Mouse (Mus musculus): ENCODE measurements around the gene Pqlc2. TPM values are rescaled to one million over a fixed set of nuclear protein-coding genes. Genes with fewer than 3 reads are reported as not detected.

The Pqlc2 gene
- polyA plus RNA-seq, 1 experiment: 5.6 TPM

DNA sequence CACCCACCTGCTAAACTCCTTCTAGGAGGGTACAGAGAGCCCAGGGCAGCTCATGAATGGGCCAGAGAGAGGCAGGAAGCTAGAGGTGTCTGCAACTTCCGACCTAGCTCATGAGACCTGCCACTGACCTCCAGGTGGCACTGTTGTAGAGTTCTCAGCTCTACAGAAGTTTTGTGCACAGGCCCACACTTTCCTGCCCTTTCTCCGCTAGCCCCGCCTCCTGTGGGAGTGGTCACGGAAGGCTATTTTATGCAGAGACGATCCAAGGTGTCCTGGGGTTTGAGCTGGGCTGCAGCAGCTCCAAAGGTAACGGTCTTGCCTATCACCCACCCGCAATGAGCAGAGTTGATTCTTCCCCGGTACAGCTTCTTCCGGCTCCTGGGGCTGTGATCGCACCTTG, 20.1 kb upstream of the Pqlc2 start:
- H3K4me3 ChIP-seq: no peak overlapping the region
- H3K4me2 ChIP-seq (ENCODE audit: low read depth): no peak overlapping the region
- H3ac ChIP-seq (ENCODE audit: control insufficient read depth, insufficient read length): no peak overlapping the region
- H3K27me3 ChIP-seq (ENCODE audit: control insufficient read depth, insufficient read depth, insufficient read length): no peaks in the 10 kb centered on the region
- TF ChIP-seq SRF (IDR thresholded peaks at IDR 0.05; ENCODE audit: control insufficient read depth, insufficient read length, low read depth): no peak
- TF ChIP-seq POLR2AphosphoS2 (IDR thresholded peaks at IDR 0.05; ENCODE audit: insufficient read length, low read depth): no peak
- no peak for TF ChIP-seq MYOG (IDR thresholded peaks at IDR 0.05; ENCODE audit: control insufficient read depth in 1 of 3, insufficient read depth in 1 of 3, insufficient read length in 2 of 3, low read depth in 2 of 3)
- TF ChIP-seq POLR2A (IDR thresholded peaks at IDR 0.05; ENCODE audit: insufficient read length, low read depth): no peak
- TF ChIP-seq TCF3 (IDR thresholded peaks at IDR 0.05; ENCODE audit: insufficient read length, low read depth): no peak
- TF ChIP-seq TCF12 (IDR thresholded peaks at IDR 0.05; ENCODE audit: insufficient read depth, poor library complexity, severe bottlenecking): no peak
- TF ChIP-seq CEBPB (IDR thresholded peaks at IDR 0.05; ENCODE audit: insufficient read depth, poor library complexity, severe bottlenecking): no peak
- no peak for TF ChIP-seq E2F4 (IDR thresholded peaks at IDR 0.05; ENCODE audit: insufficient read depth)
- no peak for TF ChIP-seq USF1 (IDR thresholded peaks at IDR 0.05; ENCODE audit: low read depth)
- no peak for TF ChIP-seq MYOD1 (IDR thresholded peaks at IDR 0.05; ENCODE audit: control insufficient read depth in 1 of 3, insufficient read length in 2 of 3, low read depth in 2 of 3)
- no peak for TF ChIP-seq REST (IDR thresholded peaks at IDR 0.05; ENCODE audit: insufficient read depth, insufficient read length)
- TF ChIP-seq MAX (IDR thresholded peaks at IDR 0.05; ENCODE audit: low read depth): no peak
- no peaks in the 10 kb centered on the region for H3K36me3 ChIP-seq (ENCODE audit: control insufficient read depth, insufficient read depth)
- H3K79me2 ChIP-seq (ENCODE audit: control insufficient read depth, insufficient read depth): no peaks in the 10 kb centered on the region

DNA sequence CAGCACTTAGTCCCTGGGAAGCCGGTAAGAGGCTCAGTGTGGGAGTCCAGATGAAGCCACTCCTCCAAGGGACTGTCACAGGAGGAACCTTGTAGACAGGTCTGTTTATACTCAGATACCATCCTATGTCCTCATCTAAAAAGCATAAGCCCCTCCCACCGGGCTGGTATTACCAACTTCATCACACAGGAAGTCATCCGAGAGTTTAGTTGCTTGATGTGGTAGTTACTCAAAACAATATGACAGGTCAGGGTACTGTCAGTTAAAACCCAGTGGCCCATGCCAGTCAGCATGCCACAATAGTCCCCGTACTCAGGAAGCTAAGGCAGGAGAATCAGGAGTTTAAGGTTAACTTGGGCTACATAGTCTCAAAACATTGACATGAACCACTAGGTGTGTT, 9.2 kb upstream of the Pqlc2 start:
- no peak overlapping the region for H3K4me2 ChIP-seq (ENCODE audit: low read depth)
- TF ChIP-seq TCF3 (IDR thresholded peaks at IDR 0.05; ENCODE audit: insufficient read length, low read depth): no peak
- no peak for TF ChIP-seq SRF (IDR thresholded peaks at IDR 0.05; ENCODE audit: control insufficient read depth, insufficient read length, low read depth)
- no peak for TF ChIP-seq TCF12 (IDR thresholded peaks at IDR 0.05; ENCODE audit: insufficient read depth, poor library complexity, severe bottlenecking)
- TF ChIP-seq MAX (IDR thresholded peaks at IDR 0.05; ENCODE audit: low read depth): no peak
- no peak for TF ChIP-seq CEBPB (IDR thresholded peaks at IDR 0.05; ENCODE audit: insufficient read depth, poor library complexity, severe bottlenecking)
- no peak for TF ChIP-seq E2F4 (IDR thresholded peaks at IDR 0.05; ENCODE audit: insufficient read depth)
- no peak for TF ChIP-seq POLR2A (IDR thresholded peaks at IDR 0.05; ENCODE audit: insufficient read length, low read depth)
- no peak for TF ChIP-seq REST (IDR thresholded peaks at IDR 0.05; ENCODE audit: insufficient read depth, insufficient read length)
- no peak for TF ChIP-seq MYOD1 (IDR thresholded peaks at IDR 0.05; ENCODE audit: control insufficient read depth in 1 of 3, insufficient read length in 2 of 3, low read depth in 2 of 3)
- TF ChIP-seq MYOG (IDR thresholded peaks at IDR 0.05; ENCODE audit: control insufficient read depth in 1 of 3, insufficient read depth in 1 of 3, insufficient read length in 2 of 3, low read depth in 2 of 3): no peak
- TF ChIP-seq USF1 (IDR thresholded peaks at IDR 0.05; ENCODE audit: low read depth): no peak
- no peak for TF ChIP-seq POLR2AphosphoS2 (IDR thresholded peaks at IDR 0.05; ENCODE audit: insufficient read length, low read depth)
- H3ac ChIP-seq (ENCODE audit: control insufficient read depth, insufficient read length): no peak overlapping the region
- H3K4me3 ChIP-seq: no peak overlapping the region
- no peaks in the 10 kb centered on the region for H3K36me3 ChIP-seq (ENCODE audit: control insufficient read depth, insufficient read depth)
- no peaks in the 10 kb centered on the region for H3K79me2 ChIP-seq (ENCODE audit: control insufficient read depth, insufficient read depth)
- H3K27me3 ChIP-seq (ENCODE audit: control insufficient read depth, insufficient read depth, insufficient read length): no peaks in the 10 kb centered on the region

DNA sequence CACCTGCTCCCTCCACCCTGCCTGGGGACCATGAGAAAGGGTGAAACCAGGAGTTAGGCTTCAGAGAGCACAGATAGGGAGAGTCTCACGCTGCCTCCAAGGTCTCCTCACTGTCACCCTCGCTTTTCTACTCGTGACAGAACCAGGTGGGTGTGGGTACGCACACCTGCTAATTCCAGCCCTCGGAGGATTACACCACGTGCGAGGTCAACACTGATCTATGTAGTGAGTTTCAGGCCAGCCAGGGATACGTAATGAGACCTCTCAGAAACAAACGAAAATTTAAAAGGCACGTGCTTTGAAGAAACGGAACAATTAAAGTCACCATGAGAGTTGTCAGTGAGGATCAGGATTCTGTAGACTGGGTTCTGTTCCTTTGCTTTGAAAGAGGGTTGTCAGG, 7.9 kb upstream of the Pqlc2 start:
- no peaks in the 10 kb centered on the region for H3K79me2 ChIP-seq (ENCODE audit: control insufficient read depth, insufficient read depth)
- no peaks in the 10 kb centered on the region for H3K36me3 ChIP-seq (ENCODE audit: control insufficient read depth, insufficient read depth)
- no peak for TF ChIP-seq POLR2AphosphoS2 (IDR thresholded peaks at IDR 0.05; ENCODE audit: insufficient read length, low read depth)
- no peak for TF ChIP-seq REST (IDR thresholded peaks at IDR 0.05; ENCODE audit: insufficient read depth, insufficient read length)
- no peak for TF ChIP-seq MYOD1 (IDR thresholded peaks at IDR 0.05; ENCODE audit: control insufficient read depth in 1 of 3, insufficient read length in 2 of 3, low read depth in 2 of 3)
- TF ChIP-seq E2F4 (IDR thresholded peaks at IDR 0.05; ENCODE audit: insufficient read depth): no peak
- TF ChIP-seq USF1 (IDR thresholded peaks at IDR 0.05; ENCODE audit: low read depth): no peak
- TF ChIP-seq TCF12 (IDR thresholded peaks at IDR 0.05; ENCODE audit: insufficient read depth, poor library complexity, severe bottlenecking): no peak
- no peak for TF ChIP-seq MYOG (IDR thresholded peaks at IDR 0.05; ENCODE audit: control insufficient read depth in 1 of 3, insufficient read depth in 1 of 3, insufficient read length in 2 of 3, low read depth in 2 of 3)
- no peak for TF ChIP-seq SRF (IDR thresholded peaks at IDR 0.05; ENCODE audit: control insufficient read depth, insufficient read length, low read depth)
- no peak for TF ChIP-seq TCF3 (IDR thresholded peaks at IDR 0.05; ENCODE audit: insufficient read length, low read depth)
- no peaks in the 10 kb centered on the region for H3K27me3 ChIP-seq (ENCODE audit: control insufficient read depth, insufficient read depth, insufficient read length)
- H3K4me2 ChIP-seq (ENCODE audit: low read depth): no peak overlapping the region
- H3K4me3 ChIP-seq: no peak overlapping the region
- no peak overlapping the region for H3ac ChIP-seq (ENCODE audit: control insufficient read depth, insufficient read length)

DNA sequence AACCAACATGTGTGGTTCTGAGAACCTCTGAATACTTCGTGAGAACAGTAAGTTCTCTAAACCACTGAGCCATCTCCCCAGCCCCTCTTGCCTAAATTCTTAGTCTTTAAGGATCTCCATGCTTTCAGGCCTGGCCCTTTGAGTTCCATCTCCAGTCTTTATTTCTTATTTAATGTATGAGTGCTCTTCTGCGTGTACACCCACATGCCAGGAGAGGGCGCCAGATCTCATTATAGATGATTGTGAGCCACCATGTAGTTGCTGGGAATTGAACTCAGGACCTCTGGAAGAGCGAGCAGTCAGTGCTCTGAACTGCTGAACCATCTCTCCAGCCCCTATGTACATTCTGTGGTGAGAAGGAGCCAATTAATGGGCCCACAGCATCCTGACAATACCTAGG, 2.1 kb upstream of the Pqlc2 start:
- H3ac ChIP-seq (ENCODE audit: control insufficient read depth, insufficient read length): no peak overlapping the region
- no peak overlapping the region for H3K4me3 ChIP-seq
- H3K4me2 ChIP-seq (ENCODE audit: low read depth): no peak overlapping the region
- TF ChIP-seq CEBPB (IDR thresholded peaks at IDR 0.05; ENCODE audit: insufficient read depth, poor library complexity, severe bottlenecking) (no peak), MYOG (IDR thresholded peaks at IDR 0.05; ENCODE audit: control insufficient read depth in 1 of 3, insufficient read depth in 1 of 3, insufficient read length in 2 of 3, low read depth in 2 of 3) (no peak)
- no peaks in the 10 kb centered on the region for H3K27me3 ChIP-seq (ENCODE audit: control insufficient read depth, insufficient read depth, insufficient read length)
- H3K79me2 ChIP-seq (ENCODE audit: control insufficient read depth, insufficient read depth): no peaks in the 10 kb centered on the region
- H3K36me3 ChIP-seq (ENCODE audit: control insufficient read depth, insufficient read depth): no peaks in the 10 kb centered on the region

DNA sequence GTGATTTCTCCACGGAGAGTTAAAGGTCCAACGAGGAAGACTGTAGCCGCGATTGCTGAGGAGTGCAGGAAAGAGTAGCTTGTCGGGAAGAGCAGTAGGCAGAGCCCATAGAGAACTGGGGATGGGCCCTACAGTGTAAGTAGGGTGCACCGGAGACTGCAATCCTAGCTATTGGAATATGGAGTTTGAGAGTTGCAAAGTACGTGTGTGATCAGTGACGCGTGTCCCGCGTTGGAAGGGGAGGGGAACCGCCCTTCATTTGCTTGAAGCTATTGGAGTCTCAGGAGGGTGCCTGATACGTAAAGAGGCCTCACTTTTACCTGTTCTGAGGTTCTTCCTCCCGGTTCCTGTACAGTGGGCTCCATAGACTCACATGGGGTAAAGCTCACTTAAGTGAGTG, 1.2 kb upstream of the Pqlc2 start:
- H3ac ChIP-seq (ENCODE audit: control insufficient read depth, insufficient read length): no peak overlapping the region
- peak overlapping the region; percentile 76 for H3K4me2 ChIP-seq (ENCODE audit: low read depth)
- TF ChIP-seq TCF3 (IDR thresholded peaks at IDR 0.05; ENCODE audit: insufficient read length, low read depth): no peak
- no peak for TF ChIP-seq TCF12 (IDR thresholded peaks at IDR 0.05; ENCODE audit: insufficient read depth, poor library complexity, severe bottlenecking)
- H3K36me3 ChIP-seq (ENCODE audit: control insufficient read depth, insufficient read depth): no peaks in the 10 kb centered on the region
- H3K79me2 ChIP-seq (ENCODE audit: control insufficient read depth, insufficient read depth): no peaks in the 10 kb centered on the region
- no peaks in the 10 kb centered on the region for H3K27me3 ChIP-seq (ENCODE audit: control insufficient read depth, insufficient read depth, insufficient read length)
- peak overlapping the region; percentile 43 for H3K4me3 ChIP-seq

Measured in myocyte (in vitro differentiated cells).